Mouse (Mus musculus) C2C12 (cell line): ENCODE results near the gene Fcer1g. TPM values are rescaled to one million over a fixed set of nuclear protein-coding genes. Genes with fewer than 3 reads are reported as not detected.

Source experiments
- H3K27me3 ChIP-seq: one replicate; pipeline ENCODE4 v1.6.1; 2011; ENCODE audit not compliant: control insufficient read depth, insufficient read depth, insufficient read length
- H3K36me3 ChIP-seq: one replicate; pipeline ENCODE4 v1.6.1; 2011; ENCODE audit not compliant: control insufficient read depth, insufficient read depth
- H3K4me3 ChIP-seq: one replicate; pipeline ENCODE4 v1.5.1; 2011; ENCODE audit warnings: mild to moderate bottlenecking, control low read depth; ENCODE audit not compliant: poor library complexity, insufficient read depth, severe bottlenecking
- H3K79me2 ChIP-seq: one replicate; pipeline ENCODE4 v1.6.1; 2011; ENCODE audit not compliant: control insufficient read depth, insufficient read depth
- H3K79me3 ChIP-seq: one replicate; pipeline ENCODE4 v1.6.1; 2011; ENCODE audit warnings: low read depth, control low read depth
- H3ac ChIP-seq: one replicate; pipeline ENCODE3; 2011; ENCODE audit warnings: low read depth; ENCODE audit not compliant: control insufficient read depth, insufficient read length
- CEBPB ChIP-seq: IDR thresholded peaks from one replicate; pipeline ENCODE4 v1.6.1; 2011; ENCODE audit warnings: low read depth, mild to moderate bottlenecking, control low read depth, moderate library complexity
- CTCF ChIP-seq: IDR thresholded peaks from one replicate; pipeline ENCODE4 v1.5.1; 2011; ENCODE audit not compliant: control insufficient read depth, insufficient read depth, insufficient read length
- FOSL1 ChIP-seq: IDR thresholded peaks from one replicate; pipeline ENCODE4 v1.8.0; 2011; ENCODE audit warnings: mild to moderate bottlenecking, low read length; ENCODE audit not compliant: poor library complexity, insufficient read depth, severe bottlenecking
- MAX ChIP-seq: IDR thresholded peaks from one replicate; pipeline ENCODE4 v1.6.1; 2011; ENCODE audit warnings: mild to moderate bottlenecking, control low read depth
- MYOD1 ChIP-seq: IDR thresholded peaks from one replicate; pipeline ENCODE4 v1.6.1; 2011; ENCODE audit warnings: low read depth; ENCODE audit not compliant: control insufficient read depth, insufficient read length
- MYOG ChIP-seq: IDR thresholded peaks from one replicate; pipeline ENCODE4 v1.6.1; 2011; ENCODE audit not compliant: control insufficient read depth, insufficient read length; ENCODE audit errors: extremely low read depth
- USF1 ChIP-seq: IDR thresholded peaks from one replicate; pipeline ENCODE4 v1.6.1; 2011; ENCODE audit warnings: low read depth, mild to moderate bottlenecking, control low read depth, moderate library complexity
- polyA plus RNA-seq: library from polyadenylated mRNA; unstranded; fragments of >200 nt; fragmentation: generic; extraction: Trizol; gene quantifications from one replicate; pipeline ENCODE4 v1.2.1, GENCODE M21; 2012; ENCODE audit warnings: missing spikeins

Fcer1g gene
- polyA plus RNA-seq, 1 experiment: not detected

- TF ChIP-seq MAX: no peak
- no peak for TF ChIP-seq USF1
- no peak for TF ChIP-seq CEBPB
- no peak for TF ChIP-seq MYOD1
- TF ChIP-seq FOSL1: no peak
- TF ChIP-seq CTCF: no peak
- TF ChIP-seq MYOG: no peak
- no peaks in the 10 kb centered on the region for H3K79me2 ChIP-seq
- no peaks in the 10 kb centered on the region for H3K79me3 ChIP-seq
- H3K27me3 ChIP-seq: no peaks in the 10 kb centered on the region
- peak overlapping the region; percentile 80 for H3ac ChIP-seq
- H3K36me3 ChIP-seq: peaks cover 40% of the 10 kb centered on the region
- peak overlapping the region; percentile 55 for H3K4me3 ChIP-seq
These were observed 46.2 kb upstream of the Fcer1g start for GRCm38 (mm10) chr1:171280250-171280915.

GRCm38 (mm10) chr1:171279721-171280120 lies 45.6 kb upstream of the Fcer1g start:
- no peak for TF ChIP-seq FOSL1
- TF ChIP-seq USF1: no peak
- TF ChIP-seq CTCF: no peak
- TF ChIP-seq CEBPB: no peak
- no peak for TF ChIP-seq MYOD1
- TF ChIP-seq MYOG: no peak
- TF ChIP-seq MAX: no peak
- Histone ChIP-seq H3ac (no peak overlapping the region), H3K36me3 (peaks cover 40% of the 10 kb centered on the region), H3K4me3 (peak overlapping the region; percentile 55), H3K79me3 (no peaks in the 10 kb centered on the region), H3K79me2 (no peaks in the 10 kb centered on the region), H3K27me3 (no peaks in the 10 kb centered on the region)

- Histone ChIP-seq H3K79me3 (no peaks in the 10 kb centered on the region), H3K4me3 (no peak overlapping the region), H3K79me2 (no peaks in the 10 kb centered on the region), H3ac (no peak overlapping the region), H3K27me3 (no peaks in the 10 kb centered on the region), H3K36me3 (peaks cover 41% of the 10 kb centered on the region)
- no peak for TF ChIP-seq FOSL1
- TF ChIP-seq CEBPB: no peak
- TF ChIP-seq USF1: no peak
- TF ChIP-seq MYOD1: no peak
- no peak for TF ChIP-seq MAX
- no peak for TF ChIP-seq MYOG
- TF ChIP-seq CTCF: no peak
These were observed 45.0 kb upstream of the Fcer1g start for GRCm38 (mm10) chr1:171279012-171279705.

- Histone ChIP-seq H3K27me3 (no peaks in the 10 kb centered on the region), H3K79me3 (no peaks in the 10 kb centered on the region), H3K79me2 (no peaks in the 10 kb centered on the region), H3K36me3 (peaks cover 41% of the 10 kb centered on the region), H3K4me3 (no peak overlapping the region), H3ac (no peak overlapping the region)
- TF ChIP-seq MYOD1 (no peak), CTCF (no peak), FOSL1 (no peak), MYOG (no peak), USF1 (no peak), MAX (no peak), CEBPB (no peak)
These were observed 44.3 kb upstream of the Fcer1g start for GRCm38 (mm10) chr1:171278436-171278835.

- H3K4me3 ChIP-seq: no peak overlapping the region
- no peaks in the 10 kb centered on the region for H3K79me3 ChIP-seq
- no peak for TF ChIP-seq CEBPB
- TF ChIP-seq USF1: no peak
- TF ChIP-seq MYOD1: no peak
- TF ChIP-seq MYOG: no peak
- TF ChIP-seq FOSL1: no peak
- TF ChIP-seq CTCF: no peak
- H3K27me3 ChIP-seq: no peaks in the 10 kb centered on the region
- H3K36me3 ChIP-seq: peaks cover 34% of the 10 kb centered on the region
- no peaks in the 10 kb centered on the region for H3K79me2 ChIP-seq
- H3ac ChIP-seq: no peak overlapping the region
These were observed 43.6 kb upstream of the Fcer1g start for GRCm38 (mm10) chr1:171277736-171278135.
